Mouse (Mus musculus) hindlimb bud, embryonic 11.5 days (tissue): ENCODE data around the gene Cactin.

Experiments
- DNase-seq: peaks from one replicate; pipeline ENCODE4 v3.0.0-alpha.2; 2012; ENCODE audit warnings: low read depth, low spot score; ENCODE audit errors: extremely low spot score

Cactin gene

DNA sequence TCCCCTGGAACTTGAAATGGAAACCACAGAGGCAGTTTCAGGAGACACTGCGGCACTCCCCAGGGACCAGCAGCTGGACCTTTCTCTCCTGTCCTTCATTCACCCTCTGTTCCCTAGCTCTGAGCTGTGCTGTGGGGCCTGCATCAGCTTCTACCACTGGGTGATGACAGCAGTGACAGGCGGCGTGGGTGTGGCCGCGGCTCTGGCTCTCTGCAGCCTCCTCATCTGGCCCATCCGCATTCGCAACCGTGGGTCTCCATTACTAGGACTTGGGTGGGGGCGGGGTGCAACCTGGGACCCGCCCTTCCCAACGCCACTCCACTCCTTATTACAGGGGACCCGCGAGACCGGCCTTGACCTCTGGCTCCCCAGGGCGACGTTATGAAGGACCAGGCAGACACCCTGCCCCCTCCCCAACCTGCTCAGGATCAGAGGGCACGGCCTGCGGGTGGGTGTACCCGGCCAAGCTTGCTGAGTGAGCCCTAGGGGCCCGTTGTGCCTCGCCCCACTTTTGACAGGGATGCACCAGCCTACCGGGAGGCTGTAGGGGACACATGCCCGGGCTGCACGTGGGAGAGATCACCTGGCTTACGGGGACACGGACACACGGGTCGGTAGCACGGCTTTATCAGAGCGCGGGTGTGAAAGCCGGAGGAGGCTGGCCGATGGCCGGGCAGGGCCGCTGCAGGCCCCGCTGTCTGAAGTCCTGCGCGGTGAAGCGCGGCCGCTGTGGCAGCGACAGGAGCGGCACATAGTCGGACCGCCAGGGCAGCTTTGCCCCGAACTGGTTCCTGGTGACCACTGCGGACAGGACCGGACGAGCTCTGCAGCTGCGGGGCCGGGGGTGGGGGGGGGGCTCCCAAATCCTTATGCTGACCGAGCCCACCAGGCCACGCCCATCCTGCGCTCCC lies 42.8 kb downstream of the Cactin start:
- no peak for DNase-seq

- DNase-seq, result no peak
These were observed 43.8 kb downstream of the Cactin start for GRCm38 (mm10) chr10:81364666-81365065.

DNA sequence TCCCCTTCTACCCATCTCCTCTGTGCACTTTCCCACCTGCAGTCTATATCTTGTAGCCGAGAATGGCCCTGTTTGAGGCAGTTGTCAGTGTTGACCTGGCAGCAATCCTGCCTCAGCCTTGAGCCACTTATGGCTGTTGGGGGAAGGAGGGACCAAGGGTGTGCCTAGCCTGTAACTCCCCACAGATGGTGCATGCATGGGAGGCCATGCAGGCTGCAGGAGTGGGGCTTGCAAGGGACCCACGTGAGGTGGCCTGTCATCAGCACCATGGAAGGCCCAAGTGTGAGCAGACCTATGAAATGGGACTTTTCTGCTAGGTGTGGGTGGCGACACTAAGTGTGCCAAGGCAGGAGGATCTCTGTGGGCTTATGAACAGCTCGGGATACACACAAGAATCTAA lies 44.2 kb downstream of the Cactin start:
- DNase-seq, result no peak

DNA sequence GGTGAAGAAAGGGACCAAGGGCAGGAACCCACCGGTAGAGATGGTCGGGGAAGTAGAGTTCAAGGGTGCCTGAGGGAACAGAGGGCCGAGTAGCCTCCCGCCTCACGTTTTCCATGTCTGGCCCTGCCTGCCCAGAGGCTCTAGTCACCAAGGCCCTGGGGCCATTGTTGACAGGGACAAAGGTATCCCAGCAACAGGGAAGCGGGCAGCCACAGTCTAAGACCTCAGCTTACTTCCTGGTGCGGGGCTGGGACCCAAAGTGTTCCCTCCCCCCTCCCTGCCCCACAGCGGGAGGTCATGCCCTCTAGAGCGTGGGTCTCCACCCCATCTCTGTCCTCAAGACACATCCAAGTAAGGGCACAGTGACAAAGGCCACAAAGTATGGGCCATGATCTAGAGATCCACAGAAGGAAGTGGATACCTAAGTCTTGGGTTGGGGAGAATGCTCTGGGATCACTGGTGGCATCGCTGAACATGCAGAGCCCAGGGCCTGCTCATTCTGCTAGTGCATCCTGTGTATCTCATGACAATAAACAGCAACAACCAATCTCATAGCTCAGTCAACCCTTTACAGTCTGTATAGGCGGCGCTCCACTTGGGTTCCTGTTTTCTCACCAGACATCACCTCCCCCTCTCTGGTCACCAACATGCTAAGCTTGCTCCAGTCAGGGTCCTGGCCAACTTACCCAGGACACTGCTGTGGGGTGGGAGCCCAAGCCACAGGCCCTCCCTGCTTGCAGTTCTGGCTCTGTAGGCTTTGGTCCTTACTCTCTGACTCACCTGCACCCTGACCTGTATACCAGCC lies 45.0 kb downstream of the Cactin start, which contains the start of gene 4930404N11Rik:
4930404N11Rik (minus strand) TSS at position 145 of the 805 bp plus-strand sequence.
- DNase-seq, result no peak

DNA sequence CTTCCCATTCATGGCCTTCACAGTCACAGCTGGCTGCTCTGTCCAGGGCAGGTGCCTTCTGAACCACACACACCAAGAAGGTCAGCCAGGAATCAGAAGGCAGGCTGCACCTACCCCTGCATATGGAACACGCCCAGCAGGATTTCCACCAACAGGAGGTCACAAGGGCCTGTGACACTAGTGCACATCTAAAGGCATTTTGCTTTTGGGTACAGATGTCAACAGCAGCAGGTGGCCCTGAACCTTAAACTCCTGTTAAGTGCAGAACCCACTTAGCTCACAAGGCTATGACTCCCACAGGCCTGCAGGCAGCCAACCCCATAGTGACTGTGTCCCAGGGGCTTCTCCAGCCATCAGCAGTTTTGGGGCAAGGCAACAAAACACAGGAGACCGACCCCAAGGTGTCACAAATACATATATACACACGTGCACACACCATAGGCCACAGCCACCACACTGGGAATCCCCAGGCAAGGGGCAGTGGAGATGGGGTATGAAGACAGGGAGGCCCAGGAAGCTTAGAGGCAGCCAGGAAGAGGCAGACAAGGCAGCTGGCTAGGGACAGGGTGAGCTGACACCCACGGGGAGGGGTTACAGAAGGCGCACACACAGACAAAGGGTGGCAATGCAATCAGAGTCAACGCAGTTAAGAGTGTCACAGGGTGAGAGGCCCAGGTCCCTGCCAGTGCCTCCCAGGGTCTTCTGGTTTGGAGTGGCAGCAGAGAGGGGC lies 45.7 kb downstream of the Cactin start:
- no peak for DNase-seq

- DNase-seq, result no peak
These were observed 46.2 kb downstream of the Cactin start for GRCm38 (mm10) chr10:81367207-81367495.

- no peak for DNase-seq
These were observed 54.4 kb downstream of the Cactin start for GRCm38 (mm10) chr10:81375322-81375721.
